8 mouse cellular contexts compared by ENCODE assay signal in the genomic region with DNA sequence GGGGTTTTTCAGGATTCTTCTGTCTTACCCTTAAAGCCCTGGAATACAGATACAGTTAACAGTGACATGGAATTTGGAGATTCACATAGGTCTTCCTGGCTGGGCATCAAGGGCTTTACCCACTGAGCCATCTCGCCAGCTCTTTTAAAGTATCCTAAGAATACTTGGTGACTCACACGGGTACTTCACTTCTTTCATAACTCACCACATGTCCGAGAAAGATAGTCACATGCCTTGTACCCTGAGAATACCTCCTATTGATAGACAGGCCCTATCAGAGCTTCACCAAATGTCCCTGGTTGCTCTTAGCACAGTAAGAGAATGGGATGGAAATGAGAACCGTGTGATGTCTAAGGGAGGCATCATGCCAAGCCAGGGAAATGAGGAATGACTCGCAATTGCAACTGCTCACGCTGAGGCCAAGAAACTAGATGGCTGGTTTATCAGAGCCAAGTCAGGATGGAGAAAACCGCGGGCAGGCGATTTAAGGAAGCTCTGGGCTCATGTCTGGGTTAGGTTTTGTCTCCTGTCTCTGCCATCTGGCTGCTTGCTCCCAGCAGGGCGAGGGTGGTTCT. TPM values are rescaled to one million over a fixed set of nuclear protein-coding genes. Genes with fewer than 3 reads are reported as not detected.
A peak's percentile ranks its signal among the peaks of the same experiment; 100 is the strongest.
DNase-seq lines count a peak whose midpoint lies in the region; ATAC-seq and TF ChIP-seq lines count a peak whose summit lies in the region.

No protein-coding gene starts in this region.

- no peaks in the 10 kb centered on the region; the same call in 1 of the 2 replicates for H3K27me3 ChIP-seq in embryonic facial prominence, embryonic 10.5 days (replicated peaks; ENCODE audit: low read depth, poor library complexity, severe bottlenecking)
- no peaks in the 10 kb centered on the region for H3K27me3 ChIP-seq in hindbrain, embryonic 11.5 days (ENCODE audit: control insufficient read depth, insufficient read depth, low read length)
- no peaks in the 10 kb centered on the region for H3K27me3 ChIP-seq in stomach, embryonic 16.5 days (ENCODE audit: control insufficient read depth, insufficient read depth, low read length)

- no peak for TF ChIP-seq CTCF in gastrocnemius, adult 2 months (IDR thresholded peaks at IDR 0.05)

- H3K27ac ChIP-seq in gastrocnemius, adult 2 months = peak overlapping the region; percentile 91
- peak overlapping the region; percentile 95 for H3K27ac ChIP-seq in embryonic facial prominence, embryonic 10.5 days (replicated peaks)
- H3K27ac ChIP-seq in hindbrain, embryonic 11.5 days (ENCODE audit: low read depth, low read length) = peak overlapping the region; percentile 90
- H3K27ac ChIP-seq in stomach, embryonic 16.5 days (ENCODE audit: low read length) = peak overlapping the region; percentile 95

- WGBS in embryonic facial prominence, embryonic 10.5 days = 49% methylated on average over 10 of the region's 10 CpGs
- 46% methylated on average over 10 of the region's 10 CpGs for WGBS in hindbrain, embryonic 11.5 days
- 34% methylated on average over 10 of the region's 10 CpGs for WGBS in stomach, embryonic 16.5 days

- peak; percentile 12; the same call in 1 of the 2 replicates for ATAC-seq in hindbrain, embryonic 11.5 days (ENCODE audit: low FRiP score)
- peak; percentile 7; the same call in 1 of the 2 replicates for ATAC-seq in stomach, embryonic 16.5 days (ENCODE audit: insufficient read depth, low FRiP score)

- intact Hi-C loops in gastrocnemius, adult 2 months (cut with DNase I) = loop anchor here (5.0 kb wide), 1 partner anchor 45 kb away; a partner anchor contains a TSS

- H3K4me1 ChIP-seq in embryonic facial prominence, embryonic 10.5 days = peaks cover 18% of the 10 kb centered on the region
- H3K4me1 ChIP-seq in hindbrain, embryonic 11.5 days (replicated peaks; ENCODE audit: control insufficient read depth, insufficient read depth, low read length) = no peaks in the 10 kb centered on the region
- H3K4me1 ChIP-seq in stomach, embryonic 16.5 days (ENCODE audit: control insufficient read depth, insufficient read depth, low read length) = peaks cover 6% of the 10 kb centered on the region; the same call in 1 of the 2 replicates

- H3K9ac ChIP-seq in hindbrain, embryonic 11.5 days (ENCODE audit: low read depth, low read length) = peak overlapping the region; percentile 46
- peak overlapping the region; percentile 72 for H3K9ac ChIP-seq in stomach, embryonic 16.5 days (ENCODE audit: low read length)

- DNase-seq in gastrocnemius, adult 2 months = no peak
- DNase-seq in gastrocnemius, postnatal 10 days = no peak
- DNase-seq in 416B (ENCODE audit: low read depth) = peak; percentile 80
- DNase-seq in embryonic facial prominence, embryonic 10.5 days (ENCODE audit: low spot score) = peak; percentile 14
- DNase-seq in hindbrain, embryonic 11.5 days (ENCODE audit: low spot score) = peak; percentile 11
- DNase-seq in lung, postnatal 14 days = peak; percentile 58
- no peak for DNase-seq in thymus, postnatal 14 days

- H3K4me2 ChIP-seq in hindbrain, embryonic 11.5 days (replicated peaks; ENCODE audit: low read depth, low read length) = peak overlapping the region; percentile 49
- H3K4me2 ChIP-seq in stomach, embryonic 16.5 days (ENCODE audit: low read depth, low read length) = peak overlapping the region; percentile 58

- no peaks in the 10 kb centered on the region for H3K36me3 ChIP-seq in embryonic facial prominence, embryonic 10.5 days (replicated peaks)
- no peaks in the 10 kb centered on the region for H3K36me3 ChIP-seq in hindbrain, embryonic 11.5 days (ENCODE audit: control insufficient read depth, insufficient read depth, low read length)
- no peaks in the 10 kb centered on the region for H3K36me3 ChIP-seq in stomach, embryonic 16.5 days (ENCODE audit: control insufficient read depth, insufficient read depth, low read length)

- H3K4me3 ChIP-seq in gastrocnemius, adult 2 months = peak overlapping the region; percentile 92
- H3K4me3 ChIP-seq in embryonic facial prominence, embryonic 10.5 days = peak overlapping the region; percentile 76
- H3K4me3 ChIP-seq in hindbrain, embryonic 11.5 days (ENCODE audit: low read depth, low read length) = peak overlapping the region; percentile 40
- H3K4me3 ChIP-seq in stomach, embryonic 16.5 days (replicated peaks; ENCODE audit: low read length) = peak overlapping the region; percentile 55

- no peaks in the 10 kb centered on the region for H3K9me3 ChIP-seq in embryonic facial prominence, embryonic 10.5 days
- no peaks in the 10 kb centered on the region for H3K9me3 ChIP-seq in hindbrain, embryonic 11.5 days (ENCODE audit: control insufficient read depth, low read length)
- H3K9me3 ChIP-seq in stomach, embryonic 16.5 days (replicated peaks; ENCODE audit: control insufficient read depth, low read length) = no peaks in the 10 kb centered on the region

RNA-seq across cellular contexts. Expression of a gene that starts 44.7 kb away (rescaled TPM):
- total RNA-seq in gastrocnemius, adult 2 months (2021) = 1 to 10 TPM; 1.5 to 1.9 TPM
- 10 to 100 TPM; 24.0 to 24.9 TPM for total RNA-seq in gastrocnemius, postnatal 10 days (2021)
- polyA plus RNA-seq in embryonic facial prominence, embryonic 10.5 days (2016; fragmentation: Nextera tagmentation; extraction: Ambion mirVana) = 51.6 and 55.0 TPM in 2 replicates
- polyA plus RNA-seq in hindbrain, embryonic 11.5 days (2014; fragmentation: Nextera tagmentation; extraction: Ambion mirVana) = 73.8 and 91.1 TPM in 2 replicates
- polyA plus RNA-seq in stomach, embryonic 16.5 days (2015; fragmentation: Nextera tagmentation; extraction: Ambion mirVana) = 266 and 335 TPM in 2 replicates

Comparison
In these comparisons a context has a peak if more than half of its experiments do, and no peak if none do; other contexts are left out.
1. DNase-seq: peak in 416B (single experiment), embryonic facial prominence, embryonic 10.5 days (single experiment), hindbrain, embryonic 11.5 days (single experiment) and lung, postnatal 14 days (single experiment); none in gastrocnemius, adult 2 months (single experiment), gastrocnemius, postnatal 10 days (single experiment) and thymus, postnatal 14 days (single experiment).
2. H3K4me3 ChIP-seq: peak in every context shown above with its lines; median percentile 92 in gastrocnemius, adult 2 months; 76 in embryonic facial prominence, embryonic 10.5 days; 55 in stomach, embryonic 16.5 days; 40 in hindbrain, embryonic 11.5 days.
3. Peak in every context shown above with its lines, with median percentiles within 50 percentile points of each other: H3K27ac ChIP-seq.